Mouse (Mus musculus) adrenal gland, postnatal 25 days (tissue): ENCODE measurements at regions not wholly inside any gene's neighbourhood (a gene's known extent, or its start where the extent isn't known, plus 50 kb on each side); places are given as distances from the start of the nearest gene placed in this dataset.
A peak's percentile ranks its signal among the peaks of the same experiment; 100 is the strongest.
"Not testable (repeated sequence)": the region's sequence is repeated elsewhere in the genome, so short reads cannot be mapped to it uniquely, and the experiment has no call there.

Experiments
- DNase-seq: peaks from one replicate; pipeline ENCODE4 v3.0.0; 2021; ENCODE audit warnings: mixed read lengths

DNA sequence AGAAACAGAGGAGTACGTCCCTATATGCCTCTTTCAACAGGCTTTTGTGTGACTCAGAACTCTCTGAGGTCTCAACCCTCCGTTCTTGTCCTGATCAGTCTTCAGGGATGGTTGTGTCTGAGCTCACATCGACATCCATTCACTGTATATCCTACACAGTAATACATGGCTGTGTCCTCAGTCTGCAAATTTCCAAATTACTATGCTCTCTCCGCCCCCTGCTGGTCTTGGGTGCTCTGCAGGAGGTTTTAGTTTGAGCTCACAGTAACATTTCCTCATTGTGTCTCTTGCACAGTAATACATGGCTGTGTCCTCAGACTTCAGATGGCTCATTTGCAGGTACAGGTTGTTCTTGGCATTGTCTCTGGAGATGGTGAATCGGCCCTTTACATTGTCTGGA, 53.5 kb downstream of the Adam6a start:
- not testable (repeated sequence) for DNase-seq

GRCm38 (mm10) chr12:113610924-113611323, 67.2 kb downstream of the Adam6a start:
- peak; percentile 60 for DNase-seq

DNA sequence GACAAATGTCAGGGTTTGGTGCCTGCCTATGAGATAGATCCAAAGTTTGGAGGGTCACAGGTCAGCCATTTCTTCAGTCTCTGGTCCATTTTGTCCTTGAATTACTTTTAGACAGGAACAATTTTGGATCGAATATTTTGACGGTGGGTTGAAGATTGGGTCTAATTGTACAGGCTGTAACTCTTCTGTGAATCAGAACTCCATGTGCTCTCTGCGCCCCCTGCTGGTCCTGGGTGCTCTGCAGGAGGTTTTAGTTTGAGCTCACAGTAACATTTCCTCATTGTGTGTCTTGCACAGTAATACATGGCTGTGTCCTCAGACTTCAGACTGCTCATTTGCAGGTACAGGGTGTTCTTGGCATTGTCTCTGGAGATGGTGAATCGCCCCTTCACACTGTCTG, 81.5 kb downstream of the Adam6a start:
- not testable (repeated sequence) for DNase-seq

GRCm38 (mm10) chr12:113630803-113631202, 87.1 kb downstream of the Adam6a start:
- not testable (repeated sequence) for DNase-seq
